Mouse (Mus musculus) MEL (cell line): Measurements from ENCODE around the gene Cnih3. TPM values are rescaled to one million over a fixed set of nuclear protein-coding genes. Genes with fewer than 3 reads are reported as not detected.

Experiments used
- DNase-seq: peaks from one replicate; pipeline ENCODE4 v3.0.0; 2011; ENCODE audit warnings: low read depth, low spot score
- H3K27ac ChIP-seq: 2 replicates; pipeline ENCODE4 v1.5.1; 2012; ENCODE audit warnings: low read depth, mild to moderate bottlenecking, control low read depth, low read length, moderate library complexity; ENCODE audit not compliant: control insufficient read depth
- H3K27me3 ChIP-seq, 2 experiments: fragments of 150-350 bp in 1 of 2; sonication (generic) in 1 of 2; 2 replicates each; pipeline ENCODE4 v1.6.1; 2012; ENCODE audit warnings: low read length in 2 of 2, mild to moderate bottlenecking in 2 of 2, improper control_type of control experiment in 1 of 2, moderate library complexity in 1 of 2; ENCODE audit not compliant: insufficient read depth in 2 of 2, control insufficient read depth in 1 of 2
- H3K36me3 ChIP-seq, 2 experiments: 2 replicates each; pipeline ENCODE4 v1.6.1; 2012 to 2014; ENCODE audit warnings: low read length in 2 of 2, improper control_type of control experiment in 1 of 2, inconsistent platforms in 1 of 2, mild to moderate bottlenecking in 1 of 2; ENCODE audit not compliant: insufficient read depth in 2 of 2, control insufficient read depth in 1 of 2
- H3K4me1 ChIP-seq, 2 experiments: fragments of 150-350 bp in 1 of 2; sonication (generic) in 1 of 2; 2 replicates each; pipeline ENCODE4 v1.6.1; 2012; ENCODE audit warnings: low read length in 2 of 2, improper control_type of control experiment in 1 of 2, mild to moderate bottlenecking in 1 of 2; ENCODE audit not compliant: insufficient read depth in 2 of 2, control insufficient read depth in 1 of 2
- H3K4me3 ChIP-seq, 2 experiments: fragments of 150-350 bp in 1 of 2; sonication (generic) in 1 of 2; 2 replicates each; pipeline ENCODE4 v1.5.1; 2012; ENCODE audit warnings: low read depth in 2 of 2, low read length in 2 of 2, mild to moderate bottlenecking in 2 of 2, moderate library complexity in 2 of 2, control low read depth in 1 of 2, improper control_type of control experiment in 1 of 2; ENCODE audit not compliant: control insufficient read depth in 1 of 2, insufficient read depth in 1 of 2
- H3K79me2 ChIP-seq: 2 replicates; pipeline ENCODE4 v1.6.1; 2012; ENCODE audit warnings: mild to moderate bottlenecking, low read length, moderate library complexity; ENCODE audit not compliant: control insufficient read depth, poor library complexity, insufficient read depth
- H3K9ac ChIP-seq: 2 replicates; pipeline ENCODE4 v1.6.1; 2012; ENCODE audit warnings: low read depth, mild to moderate bottlenecking, control low read depth, low read length, moderate library complexity; ENCODE audit not compliant: control insufficient read depth, poor library complexity, severe bottlenecking
- H3K9me3 ChIP-seq: fragments of 150-350 bp; sonication (generic); replicated peaks from 2 replicates; pipeline ENCODE4 v1.6.1; 2012; ENCODE audit warnings: mild to moderate bottlenecking, low read length, improper control_type of control experiment, moderate library complexity; ENCODE audit not compliant: insufficient read depth
- BHLHE40 ChIP-seq: IDR thresholded peaks from 2 replicates; pipeline ENCODE4 v1.6.1; 2012; ENCODE audit warnings: low read depth, mild to moderate bottlenecking, inconsistent platforms, low read length, improper control_type of control experiment, borderline replicate concordance
- CHD2 ChIP-seq: IDR thresholded peaks from 2 replicates; pipeline ENCODE4 v1.6.1; 2011; ENCODE audit warnings: low read length, improper control_type of control experiment
- E2F4 ChIP-seq: IDR thresholded peaks from 2 replicates; pipeline ENCODE4 v1.6.1; 2011; ENCODE audit warnings: low read depth, low read length, improper control_type of control experiment, borderline replicate concordance
- ELF1 ChIP-seq: IDR thresholded peaks from 2 replicates; pipeline ENCODE4 v1.6.1; 2014; ENCODE audit warnings: low read depth, mild to moderate bottlenecking, inconsistent platforms, low read length, improper control_type of control experiment, moderate library complexity
- EP300 ChIP-seq, 2 experiments: IDR thresholded peaks; 2 replicates each; pipeline ENCODE4 v1.6.1; 2011; ENCODE audit warnings: improper control_type of control experiment in 2 of 2, low read length in 2 of 2, low read depth in 1 of 2, mild to moderate bottlenecking in 1 of 2
- ETS1 ChIP-seq: IDR thresholded peaks from 2 replicates; pipeline ENCODE4 v1.6.1; 2012; ENCODE audit warnings: low read depth, mild to moderate bottlenecking, inconsistent platforms, low read length, improper control_type of control experiment, moderate library complexity
- GABPA ChIP-seq: IDR thresholded peaks from 2 replicates; pipeline ENCODE4 v1.6.1; 2012; ENCODE audit warnings: low read depth, mild to moderate bottlenecking, inconsistent platforms, low read length, improper control_type of control experiment, moderate library complexity
- GATA1 ChIP-seq: IDR thresholded peaks from 2 replicates; pipeline ENCODE4 v1.6.1; 2011; ENCODE audit warnings: low read depth, low read length, improper control_type of control experiment
- KAT2A ChIP-seq: conservative IDR thresholded peaks from 2 replicates; pipeline ENCODE4 v1.6.1; 2012; ENCODE audit warnings: low read depth, low read length, improper control_type of control experiment, inconsistent platforms
- MAFK ChIP-seq: IDR thresholded peaks from 2 replicates; pipeline ENCODE4 v1.6.1; 2011; ENCODE audit warnings: low read depth, mild to moderate bottlenecking, low read length, improper control_type of control experiment, borderline replicate concordance
- MAZ ChIP-seq: IDR thresholded peaks from 2 replicates; pipeline ENCODE4 v1.6.1; 2012; ENCODE audit warnings: low read depth, mild to moderate bottlenecking, inconsistent platforms, low read length, improper control_type of control experiment
- MXI1 ChIP-seq: IDR thresholded peaks from 2 replicates; pipeline ENCODE4 v1.6.1; 2011; ENCODE audit warnings: mild to moderate bottlenecking, low read depth, low read length, improper control_type of control experiment
- MYB ChIP-seq: IDR thresholded peaks from 2 replicates; pipeline ENCODE4 v1.6.1; 2011; ENCODE audit warnings: mild to moderate bottlenecking, low read depth, low read length, improper control_type of control experiment
- MYC ChIP-seq: IDR thresholded peaks from 2 replicates; pipeline ENCODE4 v1.6.1; 2011; ENCODE audit warnings: low read depth, mild to moderate bottlenecking, low read length, improper control_type of control experiment, moderate library complexity
- POLR2A ChIP-seq, 2 experiments: IDR thresholded peaks; 2 replicates each; pipeline ENCODE4 v1.6.1; 2011 to 2012; ENCODE audit warnings: low read length in 2 of 2, mild to moderate bottlenecking in 2 of 2, control low read depth in 1 of 2, improper control_type of control experiment in 1 of 2, low read depth in 1 of 2, moderate library complexity in 1 of 2; ENCODE audit not compliant: control insufficient read depth in 1 of 2, insufficient read depth in 1 of 2, poor library complexity in 1 of 2
- POLR2AphosphoS2 ChIP-seq: IDR thresholded peaks from 2 replicates; pipeline ENCODE4 v1.6.1; 2011; ENCODE audit warnings: low read length, improper control_type of control experiment
- RAD21 ChIP-seq: IDR thresholded peaks from 2 replicates; pipeline ENCODE4 v1.6.1; 2011; ENCODE audit warnings: mild to moderate bottlenecking, low read depth, low read length, improper control_type of control experiment
- RCOR1 ChIP-seq: IDR thresholded peaks from 2 replicates; pipeline ENCODE4 v1.6.1; 2012; ENCODE audit warnings: low read depth, mild to moderate bottlenecking, inconsistent platforms, low read length, improper control_type of control experiment
- SIN3A ChIP-seq: IDR thresholded peaks from 2 replicates; pipeline ENCODE4 v1.6.1; 2012; ENCODE audit warnings: low read length, improper control_type of control experiment, inconsistent platforms
- SMC3 ChIP-seq: IDR thresholded peaks from 2 replicates; pipeline ENCODE4 v1.6.1; 2011; ENCODE audit warnings: low read depth, low read length, improper control_type of control experiment
- TAL1 ChIP-seq: IDR thresholded peaks from 2 replicates; pipeline ENCODE4 v1.6.1; 2012; ENCODE audit warnings: mild to moderate bottlenecking, inconsistent platforms, low read length, moderate library complexity, mixed read lengths
- TBP ChIP-seq: IDR thresholded peaks from 2 replicates; pipeline ENCODE4 v1.8.0; 2011; ENCODE audit warnings: low read depth, low read length, improper control_type of control experiment
- TCF12 ChIP-seq: IDR thresholded peaks from 2 replicates; pipeline ENCODE4 v1.6.1; 2014; ENCODE audit warnings: low read depth, mild to moderate bottlenecking, inconsistent platforms, low read length, improper control_type of control experiment, moderate library complexity
- USF1 ChIP-seq: IDR thresholded peaks from 2 replicates; pipeline ENCODE4 v1.6.1; 2014; ENCODE audit warnings: low read depth, mild to moderate bottlenecking, inconsistent platforms, low read length, improper control_type of control experiment, moderate library complexity
- polyA plus RNA-seq, 2 experiments: library from polyadenylated mRNA; stranded (reverse) in 1 of 2; unstranded in 1 of 2; fragments of >175 nt in 1 of 2; fragments of >200 nt in 1 of 2; gene quantifications; 2 replicates each; pipeline versions ENCODE4 v1.2.1 to v1.2.4; 2012; ENCODE audit warnings: low replicate concordance in 2 of 2, low read depth in 1 of 2; ENCODE audit not compliant: insufficient read length in 2 of 2, insufficient read depth in 1 of 2, missing spikeins in 1 of 2
- total RNA-seq: library from RNA; depleted of rRNA; stranded (reverse); fragments of 300-350 nt; gene quantifications from 2 replicates; pipeline ENCODE4 v1.2.3, GENCODE M21; 2012

The Cnih3 gene
- total and polyA plus RNA-seq, 3 experiments: not detected

- Histone ChIP-seq H3K27me3 (peaks cover 0 to 2% of the 10 kb centered on the region in 2 experiments; a peak in 1 of 4 replicates), H3K4me1 (peaks cover 0 to 35% of the 10 kb centered on the region in 2 experiments; a peak in 3 of 4 replicates), H3K4me3 (no peak overlapping the region), H3K79me2 (no peaks in the 10 kb centered on the region), H3K27ac (no peak overlapping the region), H3K9me3 (no peaks in the 10 kb centered on the region), H3K36me3 (peaks cover 0 to 16% of the 10 kb centered on the region in 2 experiments; a peak in 2 of 4 replicates), H3K9ac (no peak overlapping the region)
- no peak for DNase-seq
- TF ChIP-seq MXI1 (no peak), CHD2 (no peak), SMC3 (no peak), TBP (no peak), KAT2A (no peak), POLR2A (IDR thresholded peaks at IDR 0.05; ENCODE audit: control insufficient read depth in 1 of 2, insufficient read depth in 1 of 2, low read depth in 1 of 2, low read length in 2 of 2, poor library complexity in 1 of 2) (no peak), SIN3A (no peak), BHLHE40 (no peak), GABPA (no peak), E2F4 (no peak), POLR2AphosphoS2 (no peak), GATA1 (no peak), USF1 (no peak), ELF1 (no peak)
Measured at GRCm38 (mm10) chr1:181321149-181321548, 31.3 kb upstream of the Cnih3 start.

GRCm38 (mm10) chr1:181323134-181323533, 29.3 kb upstream of the Cnih3 start:
- TF ChIP-seq MYB (peak; percentile 28; the same call in 1 of the 2 replicates), TAL1 (peak; percentile 93), TBP (no peak), MAZ (no peak), USF1 (peak; percentile 78), EP300 (IDR thresholded peaks at IDR 0.05; ENCODE audit: low read depth in 1 of 2, low read length in 2 of 2) (peak; percentile 90 to 97), KAT2A (no peak), GABPA (no peak), RAD21 (no peak), MYC (no peak), ETS1 (peak; percentile 86), MAFK (no peak; the same call in 1 of the 2 replicates), GATA1 (peak; percentile 92), SMC3 (no peak), RCOR1 (peak; percentile 85), TCF12 (peak; percentile 98)
- no peaks in the 10 kb centered on the region for H3K9me3 ChIP-seq
- H3K79me2 ChIP-seq: no peaks in the 10 kb centered on the region
- H3K4me3 ChIP-seq: no peak overlapping the region
- no peak overlapping the region for H3K9ac ChIP-seq
- peaks cover 0 to 24% of the 10 kb centered on the region in 2 experiments; a peak in 3 of 4 replicates for H3K4me1 ChIP-seq
- peaks cover 0 to 16% of the 10 kb centered on the region in 2 experiments; a peak in 2 of 4 replicates for H3K36me3 ChIP-seq
- peak; percentile 70 for DNase-seq
- peak overlapping the region; percentile 50 for H3K27ac ChIP-seq
- H3K27me3 ChIP-seq: peaks cover 0 to 2% of the 10 kb centered on the region in 2 experiments; a peak in 1 of 4 replicates
